Mouse (Mus musculus): ENCODE measurements around the gene Gpnmb. TPM values are rescaled to one million over a fixed set of nuclear protein-coding genes. Genes with fewer than 3 reads are reported as not detected.

Gpnmb gene
- total RNA-seq, 2 experiments from 2014 or later: 0.71 to 4.0 TPM

DNA sequence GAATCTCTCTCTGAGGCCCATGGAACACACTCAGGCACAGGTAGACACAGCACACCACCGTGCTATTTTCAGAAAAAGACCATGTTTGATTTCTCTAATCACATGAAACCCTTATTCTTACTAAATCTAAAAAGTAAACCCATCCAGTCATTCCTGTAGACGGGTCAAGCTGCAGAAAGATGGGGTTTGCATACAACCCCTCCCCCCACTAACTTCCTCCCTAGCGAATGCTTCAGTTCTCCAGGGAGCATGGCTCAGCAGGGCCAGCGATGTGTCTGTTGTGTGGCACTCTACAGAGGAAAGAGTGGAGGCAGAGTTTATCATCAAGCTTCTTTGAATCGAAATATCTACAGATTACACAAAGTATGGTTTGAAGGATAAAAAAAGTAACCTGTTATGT, 79.2 kb downstream of the Gpnmb start:
- TF ChIP-seq CTCF (IDR thresholded peaks at IDR 0.05): no peak
- Histone ChIP-seq H3K27ac (no peak overlapping the region), H3K4me3 (no peak overlapping the region)
- intact Hi-C loops (cut with DNase I): no loop called here
- no peak for DNase-seq

DNA sequence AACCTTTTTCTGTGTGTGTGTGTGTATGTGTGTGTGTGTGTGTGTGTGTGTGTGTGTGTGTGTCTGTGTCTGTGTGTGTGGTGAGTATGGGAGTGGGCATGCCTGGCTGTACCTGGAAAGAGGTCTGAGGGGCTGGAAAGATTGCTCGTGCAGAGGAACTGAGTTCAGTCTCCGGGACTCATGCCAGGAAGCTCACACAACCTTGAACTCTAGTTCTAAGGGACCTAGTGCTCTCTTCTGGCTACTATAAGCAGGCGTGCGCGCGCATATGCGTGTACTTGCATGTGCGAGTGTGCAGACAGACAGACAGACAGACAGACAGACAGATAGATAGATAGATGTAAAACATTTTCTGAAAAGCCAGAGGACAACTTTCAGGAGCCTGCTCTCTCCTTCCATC, 79.9 kb downstream of the Gpnmb start:
- Histone ChIP-seq H3K4me3 (no peak overlapping the region), H3K27ac (no peak overlapping the region)
- no peak for TF ChIP-seq CTCF (IDR thresholded peaks at IDR 0.05)
- no peak for DNase-seq
- intact Hi-C loops (cut with DNase I): no loop called here

DNA sequence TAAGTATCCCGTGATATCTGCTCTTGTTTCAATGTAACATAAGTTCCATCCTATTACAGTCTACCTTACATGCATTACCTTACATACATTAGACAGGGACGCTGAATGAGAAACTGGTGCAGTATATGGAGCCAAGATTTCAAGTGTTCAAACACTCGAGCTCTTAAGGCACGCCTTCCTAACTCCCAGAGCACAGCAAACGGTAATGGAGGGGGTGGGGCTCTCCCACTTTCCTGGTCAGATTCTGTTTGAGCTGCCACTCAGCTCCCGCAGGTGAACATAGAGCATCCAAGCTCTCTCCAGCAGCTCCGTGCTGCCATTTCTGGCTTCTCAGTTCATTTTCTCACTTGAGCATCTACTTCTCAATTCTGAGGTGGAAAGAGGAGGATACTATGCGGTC, 82.1 kb downstream of the Gpnmb start:
- H3K4me3 ChIP-seq: no peak overlapping the region
- no peak for DNase-seq
- TF ChIP-seq CTCF (IDR thresholded peaks at IDR 0.05): no peak
- no peak overlapping the region for H3K27ac ChIP-seq
- intact Hi-C loops (cut with DNase I): no loop called here

DNA sequence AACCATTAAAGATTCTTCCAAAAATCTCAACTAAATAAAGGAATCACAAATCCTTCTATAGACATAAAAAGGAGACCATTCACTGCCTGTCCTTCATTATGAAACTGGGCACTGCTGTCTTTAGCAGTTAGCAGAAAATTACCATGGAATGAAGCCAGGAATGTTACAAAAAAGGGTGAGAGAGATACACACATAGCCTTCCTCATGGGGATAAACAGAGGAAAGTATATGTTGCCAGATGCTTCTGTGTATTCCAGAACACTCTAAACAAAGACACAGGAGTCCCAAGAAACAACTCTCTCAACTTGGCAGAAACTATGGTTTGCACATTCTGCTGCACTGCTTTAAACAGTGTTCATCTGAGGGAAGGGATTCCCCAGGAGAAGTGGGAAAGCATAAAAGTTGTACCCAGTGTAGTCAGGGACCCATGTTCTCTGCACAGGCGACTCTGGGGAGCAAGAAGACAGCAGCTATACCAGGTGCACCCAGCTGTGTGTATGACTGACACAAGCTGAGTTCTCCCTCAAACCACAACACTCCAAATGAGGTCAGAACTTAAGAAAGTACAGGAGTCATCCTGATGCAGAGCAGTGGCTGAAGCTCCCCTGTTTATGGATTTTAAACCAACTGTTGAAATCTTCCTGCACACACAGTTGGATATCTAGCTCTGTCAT, 83.3 kb downstream of the Gpnmb start:
- intact Hi-C loops (cut with DNase I): no loop called here
- no peak overlapping the region for H3K4me3 ChIP-seq
- no peak for TF ChIP-seq CTCF (IDR thresholded peaks at IDR 0.05)
- no peak for DNase-seq
- no peak overlapping the region for H3K27ac ChIP-seq

DNA sequence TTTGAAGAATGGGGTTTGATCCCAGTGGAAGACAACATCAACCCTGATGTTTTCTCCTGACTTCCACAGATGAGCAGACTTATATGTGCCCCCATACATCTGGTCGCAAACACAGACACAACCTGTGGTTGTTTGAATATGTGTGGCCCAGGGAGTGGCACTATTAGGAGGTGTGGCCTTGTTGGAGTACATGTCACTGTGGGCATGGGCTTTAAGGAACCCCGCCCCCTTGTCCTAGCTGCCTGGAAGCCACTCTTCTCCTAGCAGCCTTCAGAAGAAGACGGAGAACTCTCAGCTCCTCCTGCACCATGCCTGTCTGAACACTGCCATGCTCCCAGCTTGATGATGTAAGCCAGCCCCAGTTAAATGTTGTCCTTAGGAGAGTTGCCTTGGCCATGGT, 84.0 kb downstream of the Gpnmb start:
- H3K27ac ChIP-seq: no peak overlapping the region
- DNase-seq: no peak
- no peak overlapping the region for H3K4me3 ChIP-seq
- intact Hi-C loops (cut with DNase I): no loop called here
- TF ChIP-seq CTCF (IDR thresholded peaks at IDR 0.05): no peak

Other genes with a start within 250 kb of the Gpnmb start
- gene Tmem176a, start 195.6 kb upstream of the Gpnmb start, total RNA-seq (2021): 1 to 10 TPM; 3.4 to 5.3 TPM
- gene Tmem176b, start 195.1 kb upstream of the Gpnmb start, total RNA-seq (2021): 10 to 100 TPM; 11.4 to 12.9 TPM
- not detected for gene Aoc1, start 163.7 kb upstream of the Gpnmb start, total RNA-seq (2021)
- gene 1600015I10Rik, start 106.7 kb upstream of the Gpnmb start, total RNA-seq (2021): not detected
- not detected for gene Doxl2, start 61.6 kb upstream of the Gpnmb start, total RNA-seq (2021)
- gene Svs1, start 49.7 kb upstream of the Gpnmb start, total RNA-seq (2021): not detected
- gene Malsu1, start 37.2 kb downstream of the Gpnmb start, total RNA-seq (2021): 10 to 100 TPM; 45.6 to 51.4 TPM
- under 1 TPM; 0.06 to 0.13 TPM for gene Igf2bp3, start 178.4 kb downstream of the Gpnmb start, total RNA-seq (2021)
- gene Tra2a, start 227.5 kb downstream of the Gpnmb start, total RNA-seq (2021): 10 to 100 TPM; 15.0 to 30.8 TPM

All from gastrocnemius, adult 2 months (tissue).